Mouse (Mus musculus): ENCODE measurements at regions not wholly inside any gene's neighbourhood (a gene's known extent, or its start where the extent isn't known, plus 50 kb on each side); places are given as distances from the start of the nearest gene placed in this dataset.

- H3K9me3 ChIP-seq (replicated peaks; ENCODE audit: control insufficient read depth, insufficient read depth, low read length, poor library complexity, severe bottlenecking), result no peaks in the 10 kb centered on the region
- H3K4me1 ChIP-seq (ENCODE audit: control insufficient read depth, insufficient read depth, low read length), result no peaks in the 10 kb centered on the region
- H3K27ac ChIP-seq (ENCODE audit: insufficient read depth, low read length), result no peak overlapping the region
- H3K27me3 ChIP-seq (ENCODE audit: control insufficient read depth, insufficient read depth, low read length, poor library complexity, severe bottlenecking), result no peaks in the 10 kb centered on the region
- no peak overlapping the region for H3K4me3 ChIP-seq (ENCODE audit: low read depth, low read length)
- H3K9ac ChIP-seq (ENCODE audit: low read depth, poor library complexity, severe bottlenecking), result no peak overlapping the region
- TF ChIP-seq POLR2A (IDR thresholded peaks at IDR 0.05; ENCODE audit: insufficient read depth, low read length) (no peak), CTCF (IDR thresholded peaks at IDR 0.05; ENCODE audit: low read depth, low read length) (no peak), EP300 (IDR thresholded peaks at IDR 0.05; ENCODE audit: insufficient read depth, low read depth, low read length) (no peak)
- H3K36me3 ChIP-seq (ENCODE audit: control insufficient read depth, insufficient read depth, low read length, poor library complexity, severe bottlenecking), result no peaks in the 10 kb centered on the region
These were observed 631.8 kb downstream of the Defb40 start for GRCm38 (mm10) chr8:18346248-18346647.

GRCm38 (mm10) chr8:18345322-18345721, 632.7 kb downstream of the Defb40 start:
- Histone ChIP-seq H3K27ac (ENCODE audit: insufficient read depth, low read length) (no peak overlapping the region), H3K4me3 (ENCODE audit: low read depth, low read length) (no peak overlapping the region), H3K4me1 (ENCODE audit: control insufficient read depth, insufficient read depth, low read length) (no peaks in the 10 kb centered on the region), H3K9ac (ENCODE audit: low read depth, poor library complexity, severe bottlenecking) (no peak overlapping the region), H3K36me3 (ENCODE audit: control insufficient read depth, insufficient read depth, low read length, poor library complexity, severe bottlenecking) (no peaks in the 10 kb centered on the region), H3K9me3 (replicated peaks; ENCODE audit: control insufficient read depth, insufficient read depth, low read length, poor library complexity, severe bottlenecking) (no peaks in the 10 kb centered on the region), H3K27me3 (ENCODE audit: control insufficient read depth, insufficient read depth, low read length, poor library complexity, severe bottlenecking) (no peaks in the 10 kb centered on the region)
- TF ChIP-seq EP300 (IDR thresholded peaks at IDR 0.05; ENCODE audit: insufficient read depth, low read depth, low read length) (no peak), CTCF (IDR thresholded peaks at IDR 0.05; ENCODE audit: low read depth, low read length) (peak; percentile 96), POLR2A (IDR thresholded peaks at IDR 0.05; ENCODE audit: insufficient read depth, low read length) (no peak)

- TF ChIP-seq POLR2A (IDR thresholded peaks at IDR 0.05; ENCODE audit: insufficient read depth, low read length), result no peak
- no peak for TF ChIP-seq EP300 (IDR thresholded peaks at IDR 0.05; ENCODE audit: insufficient read depth, low read depth, low read length)
- no peak for TF ChIP-seq CTCF (IDR thresholded peaks at IDR 0.05; ENCODE audit: low read depth, low read length)
These were observed 633.2 kb downstream of the Defb40 start for GRCm38 (mm10) chr8:18344838-18345237.

GRCm38 (mm10) chr8:18335576-18335975, 642.5 kb downstream of the Defb40 start:
- TF ChIP-seq CTCF (IDR thresholded peaks at IDR 0.05; ENCODE audit: low read depth, low read length), result no peak
- no peak for TF ChIP-seq EP300 (IDR thresholded peaks at IDR 0.05; ENCODE audit: insufficient read depth, low read depth, low read length)
- no peak for TF ChIP-seq POLR2A (IDR thresholded peaks at IDR 0.05; ENCODE audit: insufficient read depth, low read length)
- no peak overlapping the region for H3K4me3 ChIP-seq (ENCODE audit: low read depth, low read length)
- no peak overlapping the region for H3K27ac ChIP-seq (ENCODE audit: insufficient read depth, low read length)
- H3K9me3 ChIP-seq (replicated peaks; ENCODE audit: control insufficient read depth, insufficient read depth, low read length, poor library complexity, severe bottlenecking), result no peaks in the 10 kb centered on the region
- H3K36me3 ChIP-seq (ENCODE audit: control insufficient read depth, insufficient read depth, low read length, poor library complexity, severe bottlenecking), result no peaks in the 10 kb centered on the region
- H3K27me3 ChIP-seq (ENCODE audit: control insufficient read depth, insufficient read depth, low read length, poor library complexity, severe bottlenecking), result no peaks in the 10 kb centered on the region
- H3K9ac ChIP-seq (ENCODE audit: low read depth, poor library complexity, severe bottlenecking), result no peak overlapping the region
- H3K4me1 ChIP-seq (ENCODE audit: control insufficient read depth, insufficient read depth, low read length), result no peaks in the 10 kb centered on the region

More at GRCm38 (mm10) chr8:18344838-18345237, 633.2 kb downstream of the Defb40 start:
- Histone ChIP-seq H3K36me3 (ENCODE audit: control insufficient read depth, insufficient read depth, low read length, poor library complexity, severe bottlenecking) (no peaks in the 10 kb centered on the region), H3K27ac (ENCODE audit: insufficient read depth, low read length) (no peak overlapping the region), H3K9me3 (replicated peaks; ENCODE audit: control insufficient read depth, insufficient read depth, low read length, poor library complexity, severe bottlenecking) (no peaks in the 10 kb centered on the region), H3K4me1 (ENCODE audit: control insufficient read depth, insufficient read depth, low read length) (no peaks in the 10 kb centered on the region), H3K4me3 (ENCODE audit: low read depth, low read length) (no peak overlapping the region), H3K27me3 (ENCODE audit: control insufficient read depth, insufficient read depth, low read length, poor library complexity, severe bottlenecking) (no peaks in the 10 kb centered on the region), H3K9ac (ENCODE audit: low read depth, poor library complexity, severe bottlenecking) (no peak overlapping the region)

GRCm38 (mm10) chr8:18328521-18328920, 649.5 kb downstream of the Defb40 start:
- Histone ChIP-seq H3K9ac (ENCODE audit: low read depth, poor library complexity, severe bottlenecking) (no peak overlapping the region), H3K27ac (ENCODE audit: insufficient read depth, low read length) (no peak overlapping the region), H3K4me3 (ENCODE audit: low read depth, low read length) (no peak overlapping the region), H3K36me3 (ENCODE audit: control insufficient read depth, insufficient read depth, low read length, poor library complexity, severe bottlenecking) (no peaks in the 10 kb centered on the region), H3K4me1 (ENCODE audit: control insufficient read depth, insufficient read depth, low read length) (no peaks in the 10 kb centered on the region), H3K9me3 (replicated peaks; ENCODE audit: control insufficient read depth, insufficient read depth, low read length, poor library complexity, severe bottlenecking) (no peaks in the 10 kb centered on the region), H3K27me3 (ENCODE audit: control insufficient read depth, insufficient read depth, low read length, poor library complexity, severe bottlenecking) (no peaks in the 10 kb centered on the region)
- no peak for TF ChIP-seq CTCF (IDR thresholded peaks at IDR 0.05; ENCODE audit: low read depth, low read length)
- TF ChIP-seq POLR2A (IDR thresholded peaks at IDR 0.05; ENCODE audit: insufficient read depth, low read length), result no peak
- no peak for TF ChIP-seq EP300 (IDR thresholded peaks at IDR 0.05; ENCODE audit: insufficient read depth, low read depth, low read length)

GRCm38 (mm10) chr8:18316488-18316887, 661.6 kb downstream of the Defb40 start:
- no peak overlapping the region for H3K9ac ChIP-seq (ENCODE audit: low read depth, poor library complexity, severe bottlenecking)
- H3K4me3 ChIP-seq (ENCODE audit: low read depth, low read length), result no peak overlapping the region
- no peaks in the 10 kb centered on the region for H3K27me3 ChIP-seq (ENCODE audit: control insufficient read depth, insufficient read depth, low read length, poor library complexity, severe bottlenecking)
- TF ChIP-seq EP300 (IDR thresholded peaks at IDR 0.05; ENCODE audit: insufficient read depth, low read depth, low read length), result no peak
- no peak for TF ChIP-seq CTCF (IDR thresholded peaks at IDR 0.05; ENCODE audit: low read depth, low read length)
- TF ChIP-seq POLR2A (IDR thresholded peaks at IDR 0.05; ENCODE audit: insufficient read depth, low read length), result no peak
- no peaks in the 10 kb centered on the region for H3K9me3 ChIP-seq (replicated peaks; ENCODE audit: control insufficient read depth, insufficient read depth, low read length, poor library complexity, severe bottlenecking)
- H3K4me1 ChIP-seq (ENCODE audit: control insufficient read depth, insufficient read depth, low read length), result no peaks in the 10 kb centered on the region
- no peaks in the 10 kb centered on the region for H3K36me3 ChIP-seq (ENCODE audit: control insufficient read depth, insufficient read depth, low read length, poor library complexity, severe bottlenecking)
- H3K27ac ChIP-seq (ENCODE audit: insufficient read depth, low read length), result no peak overlapping the region
